Mouse (Mus musculus): ENCODE results near the gene Slc16a13.

DNA sequence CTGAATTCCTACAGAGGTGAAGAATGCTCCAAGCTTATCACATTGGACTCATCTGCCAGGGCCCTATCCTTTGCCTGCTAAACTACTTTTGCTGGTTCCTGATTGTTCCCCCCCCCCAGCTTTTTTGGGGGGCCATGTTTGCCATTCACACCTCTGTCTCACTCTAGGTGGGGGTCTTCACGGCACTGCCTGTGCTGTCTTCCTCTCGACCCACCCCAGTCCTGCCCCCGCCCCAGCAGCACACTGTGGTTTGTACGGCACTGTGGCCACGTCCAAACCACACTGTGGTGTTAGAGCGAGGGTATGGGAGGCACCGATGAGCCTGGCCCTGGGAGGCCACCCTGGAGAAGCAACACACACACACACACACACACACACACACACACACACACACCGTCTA lies 13.6 kb upstream of the Slc16a13 start:
- no peak for TF ChIP-seq EP300 (IDR thresholded peaks at IDR 0.05; ENCODE audit: insufficient read depth, low read depth, low read length)
- TF ChIP-seq CTCF (IDR thresholded peaks at IDR 0.05), result no peak
